Mouse (Mus musculus) hematopoietic stem cell, adult 5-6 weeks (primary cell): Measurements from ENCODE around the gene Gm379. TPM values are rescaled to one million over a fixed set of nuclear protein-coding genes. Genes with fewer than 3 reads are reported as not detected.

ENCODE experiments used
- ATAC-seq, 2 experiments: fragments of 125-278 bp in 1 of 2; replicated peaks in 1 of 2; 2 replicates each; pipeline ENCODE4 v1.8.0; 2016 to 2017; ENCODE audit warnings: inconsistent platforms in 2 of 2, mild to moderate bottlenecking in 2 of 2, moderate number of reproducible peaks in 2 of 2, low read depth in 1 of 2, moderate TSS enrichment in 1 of 2; ENCODE audit not compliant: low FRiP score in 2 of 2, poor library complexity in 2 of 2, severe bottlenecking in 2 of 2, insufficient read depth in 1 of 2, low TSS enrichment in 1 of 2
- total RNA-seq: library from RNA; stranded (forward); fragments of 172-1452, 232-1000 nt; gene quantifications from 2 replicates; pipeline ENCODE4 v1.2.3, GENCODE M21; 2017

Gm379 gene
- total RNA-seq, result not detected in 2 replicates

GRCm38 (mm10) chrX:108664885-108665284 lies at the start of gene Gm379:
Gm379 (minus strand) TSS chrX:108664891.
- no peak for ATAC-seq

- ATAC-seq, result no peak
These were observed 39.6 kb upstream of the Gm379 start for GRCm38 (mm10) chrX:108704312-108704711.

DNA sequence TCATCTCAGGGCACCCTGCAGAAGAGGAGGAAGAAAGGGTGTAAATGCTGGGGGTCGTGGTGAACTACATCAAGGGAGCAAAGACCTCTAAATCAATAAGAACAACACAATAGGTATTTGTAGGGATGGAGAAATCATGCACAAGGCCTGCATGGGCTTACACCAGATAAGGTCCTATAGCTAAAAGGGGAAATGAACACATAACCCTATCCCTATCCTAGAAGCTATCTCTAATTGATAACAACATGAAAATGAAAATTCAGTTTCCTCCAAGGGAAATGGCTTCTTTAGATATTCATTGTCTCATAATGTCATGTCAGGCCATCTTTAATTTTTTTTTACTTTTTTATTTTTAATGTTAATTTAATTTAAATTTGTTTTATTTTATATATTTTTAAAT lies 4.2 kb upstream of the Gm379 start:
- ATAC-seq, result no peak

GRCm38 (mm10) chrX:108621991-108622390 lies 42.7 kb downstream of the Gm379 start:
- no peak for ATAC-seq

GRCm38 (mm10) chrX:108620886-108621285 lies 43.8 kb downstream of the Gm379 start:
- ATAC-seq, result no peak

Other genes starting within 250 kb of the Gm379 start
- 7.3 and 9.6 TPM in 2 replicates for gene Brwd3, start 169.5 kb upstream of the Gm379 start, total RNA-seq